Mouse (Mus musculus): Measurements from ENCODE around the gene Magi3. TPM values are rescaled to one million over a fixed set of nuclear protein-coding genes. Genes with fewer than 3 reads are reported as not detected.

Gene Magi3
- polyA plus RNA-seq, 1 experiment from 2014 or later: 4.4 TPM

GRCm38 (mm10) chr3:104236029-104236428 lies 15.9 kb upstream of the Magi3 start:
- Histone ChIP-seq H3K4me3 (no peak overlapping the region), H3K27me3 (ENCODE audit: low read depth, poor library complexity, severe bottlenecking) (no peaks in the 10 kb centered on the region), H3K27ac (no peak overlapping the region), H3K9me3 (replicated peaks) (no peaks in the 10 kb centered on the region), H3K36me3 (no peaks in the 10 kb centered on the region), H3K4me1 (peaks cover 6% of the 10 kb centered on the region; the same call in 1 of the 2 replicates)
- DNase-seq (ENCODE audit: low spot score): no peak
- 91% methylated on average over 2 of the region's 2 CpGs for WGBS

DNA sequence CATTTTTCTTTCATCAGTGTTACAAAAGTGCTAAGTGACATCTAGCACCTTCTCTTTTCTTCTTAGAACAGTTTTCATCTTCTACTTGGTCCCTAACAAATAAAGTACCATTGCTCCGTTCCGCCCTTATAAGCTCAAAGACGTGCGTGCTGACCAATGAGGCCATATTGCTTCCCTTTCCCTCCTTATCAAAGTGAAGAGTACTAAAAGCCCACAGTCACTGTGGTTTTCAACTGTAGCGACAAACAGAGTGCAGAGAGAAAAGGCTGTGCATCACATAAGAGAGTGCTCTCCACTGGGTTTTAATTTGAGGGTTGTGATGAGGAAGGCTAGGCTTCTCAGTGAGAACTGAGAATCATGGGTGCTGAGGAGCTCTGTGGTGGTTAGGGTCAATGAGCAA lies 14.9 kb upstream of the Magi3 start:
- 94% methylated on average over 5 of the region's 5 CpGs for WGBS

GRCm38 (mm10) chr3:104233366-104234312 lies 13.5 kb upstream of the Magi3 start:
- DNase-seq (ENCODE audit: low spot score): no peak
- 82% methylated on average over 7 of the region's 7 CpGs for WGBS
- peaks cover 6% of the 10 kb centered on the region; the same call in 1 of the 2 replicates for H3K4me1 ChIP-seq
- H3K27ac ChIP-seq: no peak overlapping the region
- no peaks in the 10 kb centered on the region for H3K27me3 ChIP-seq (ENCODE audit: low read depth, poor library complexity, severe bottlenecking)
- no peaks in the 10 kb centered on the region for H3K36me3 ChIP-seq
- H3K4me3 ChIP-seq: no peak overlapping the region
- H3K9me3 ChIP-seq (replicated peaks): no peaks in the 10 kb centered on the region

More for the DNA sequence above, 14.9 kb upstream of the Magi3 start:
- no peak overlapping the region for H3K4me3 ChIP-seq
- H3K27me3 ChIP-seq (ENCODE audit: low read depth, poor library complexity, severe bottlenecking): no peaks in the 10 kb centered on the region
- no peaks in the 10 kb centered on the region for H3K9me3 ChIP-seq (replicated peaks)
- H3K27ac ChIP-seq: no peak overlapping the region
- H3K4me1 ChIP-seq: peaks cover 6% of the 10 kb centered on the region; the same call in 1 of the 2 replicates
- DNase-seq (ENCODE audit: low spot score): no peak
- no peaks in the 10 kb centered on the region for H3K36me3 ChIP-seq

DNA sequence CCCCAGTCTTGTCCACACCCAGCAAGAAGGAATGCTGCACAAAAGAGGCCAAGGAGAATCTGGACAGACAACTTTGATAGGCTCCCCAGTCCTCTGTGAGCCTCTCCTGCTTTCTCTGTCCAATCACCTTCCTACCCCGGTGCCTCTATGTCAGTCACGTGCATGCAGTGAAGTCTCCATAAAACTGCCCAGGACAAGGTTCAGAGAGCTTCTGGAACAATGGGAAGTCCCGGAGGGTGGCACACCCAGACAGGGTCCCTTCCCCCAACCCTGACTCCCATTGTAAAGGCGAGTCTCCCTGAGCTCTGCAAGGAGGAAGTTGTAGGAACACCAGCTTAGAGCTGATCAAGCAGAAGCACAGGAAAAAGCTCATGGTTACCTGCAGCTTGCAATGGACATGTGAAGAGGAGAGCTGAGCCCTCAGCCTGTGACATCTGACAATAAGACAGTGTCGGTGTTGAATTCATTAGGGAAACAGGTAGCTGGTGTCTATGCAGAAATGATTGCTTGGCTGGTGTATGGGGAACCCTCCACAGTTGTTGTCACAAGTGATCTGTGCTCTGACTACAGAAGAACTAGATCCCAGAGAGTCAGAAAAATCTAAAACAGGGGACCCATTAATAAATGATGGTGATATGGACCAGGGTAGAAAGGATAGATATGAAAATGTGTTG lies 7.4 kb upstream of the Magi3 start:
- H3K27ac ChIP-seq: no peak overlapping the region; the same call in 1 of the 2 replicates

DNA sequence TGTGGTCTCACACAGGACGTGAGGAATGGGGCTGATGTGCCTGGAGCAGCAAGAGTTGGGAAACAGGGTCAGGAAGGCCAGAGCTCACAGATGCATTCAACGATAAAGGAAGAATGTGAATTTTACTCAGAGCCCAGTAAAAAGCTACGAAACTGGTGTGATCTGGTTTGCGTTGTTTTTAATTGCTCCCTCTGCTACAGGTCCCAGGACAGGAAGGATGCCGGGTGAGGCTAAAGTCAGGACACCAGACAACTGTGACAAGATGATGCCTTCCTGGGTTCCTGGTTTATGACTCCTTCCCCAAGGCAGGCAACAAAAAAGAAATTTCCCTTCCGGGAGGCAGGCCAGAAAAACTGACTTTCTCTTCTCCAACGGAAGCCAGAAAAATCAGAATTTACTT lies 6.6 kb upstream of the Magi3 start:
- H3K27me3 ChIP-seq (ENCODE audit: low read depth, poor library complexity, severe bottlenecking): no peaks in the 10 kb centered on the region

More for the DNA sequence above, 7.4 kb upstream of the Magi3 start:
- DNase-seq (ENCODE audit: low spot score): no peak
- 43% methylated on average over 5 of the region's 5 CpGs for WGBS
- peaks cover 14% of the 10 kb centered on the region for H3K4me1 ChIP-seq
- H3K4me3 ChIP-seq: no peak overlapping the region
- no peaks in the 10 kb centered on the region for H3K27me3 ChIP-seq (ENCODE audit: low read depth, poor library complexity, severe bottlenecking)
- H3K9me3 ChIP-seq (replicated peaks): no peaks in the 10 kb centered on the region
- no peaks in the 10 kb centered on the region for H3K36me3 ChIP-seq

GRCm38 (mm10) chr3:104221156-104221555 lies 982 bp upstream of the Magi3 start:
- no peaks in the 10 kb centered on the region for H3K27me3 ChIP-seq (ENCODE audit: low read depth, poor library complexity, severe bottlenecking)
- peak overlapping the region; percentile 86 for H3K4me3 ChIP-seq
- H3K4me1 ChIP-seq: peaks cover 23% of the 10 kb centered on the region
- WGBS: 10% methylated on average over 11 of the region's 11 CpGs
- H3K36me3 ChIP-seq: no peaks in the 10 kb centered on the region
- DNase-seq (ENCODE audit: low spot score): peak; percentile 31
- H3K27ac ChIP-seq: peak overlapping the region; percentile 92
- no peaks in the 10 kb centered on the region for H3K9me3 ChIP-seq (replicated peaks)

More for the DNA sequence above, 6.6 kb upstream of the Magi3 start:
- Histone ChIP-seq H3K9me3 (replicated peaks) (no peaks in the 10 kb centered on the region), H3K27ac (no peak overlapping the region), H3K4me1 (peaks cover 15% of the 10 kb centered on the region), H3K36me3 (no peaks in the 10 kb centered on the region), H3K4me3 (no peak overlapping the region)
- no peak for DNase-seq (ENCODE audit: low spot score)
- WGBS: 18% methylated on average over 7 of the region's 7 CpGs

GRCm38 (mm10) chr3:104219531-104220294 lies 461 bp downstream of the Magi3 start:
- under 1% methylated on average over 107 of the region's 107 CpGs for WGBS
- peak; percentile 63 for DNase-seq (ENCODE audit: low spot score)

DNA sequence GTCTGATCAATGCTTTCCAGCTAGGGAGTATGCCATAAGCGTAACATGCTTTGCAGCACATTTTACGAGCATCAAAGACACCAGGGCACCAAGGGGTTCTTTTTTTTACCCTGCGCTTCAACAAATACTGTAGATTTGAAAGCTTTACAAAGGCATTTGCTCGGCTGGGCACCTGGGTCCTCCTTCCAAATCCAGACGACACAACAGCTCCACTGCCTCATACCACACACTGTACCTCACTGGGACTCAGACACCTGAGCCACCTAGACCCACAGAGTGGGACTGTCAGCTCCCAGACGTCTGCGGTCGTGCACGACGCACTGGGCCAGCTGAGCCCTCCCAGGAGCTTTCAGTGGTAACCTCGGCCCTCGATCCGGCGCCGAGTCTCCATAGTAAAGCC lies 1.2 kb downstream of the Magi3 start:
- no peaks in the 10 kb centered on the region for H3K36me3 ChIP-seq
- H3K9me3 ChIP-seq (replicated peaks): no peaks in the 10 kb centered on the region
- H3K4me1 ChIP-seq: peaks cover 26% of the 10 kb centered on the region
- peak overlapping the region; percentile 92; the same call in 1 of the 2 replicates for H3K27ac ChIP-seq
- H3K27me3 ChIP-seq (ENCODE audit: low read depth, poor library complexity, severe bottlenecking): no peaks in the 10 kb centered on the region
- peak; percentile 52 for DNase-seq (ENCODE audit: low spot score)
- 1% methylated on average over 15 of the region's 15 CpGs for WGBS
- H3K4me3 ChIP-seq: peak overlapping the region; percentile 86

More at GRCm38 (mm10) chr3:104219531-104220294, 461 bp downstream of the Magi3 start:
- Histone ChIP-seq H3K36me3 (no peaks in the 10 kb centered on the region), H3K4me3 (peak overlapping the region; percentile 86), H3K4me1 (peaks cover 26% of the 10 kb centered on the region), H3K9me3 (replicated peaks) (no peaks in the 10 kb centered on the region), H3K27ac (peak overlapping the region; percentile 92), H3K27me3 (ENCODE audit: low read depth, poor library complexity, severe bottlenecking) (no peaks in the 10 kb centered on the region)

GRCm38 (mm10) chr3:104189823-104190222 lies 30.4 kb downstream of the Magi3 start:
- Histone ChIP-seq H3K27ac (no peak overlapping the region), H3K4me3 (no peak overlapping the region)
- WGBS: 89% methylated on average over 2 of the region's 2 CpGs

DNA sequence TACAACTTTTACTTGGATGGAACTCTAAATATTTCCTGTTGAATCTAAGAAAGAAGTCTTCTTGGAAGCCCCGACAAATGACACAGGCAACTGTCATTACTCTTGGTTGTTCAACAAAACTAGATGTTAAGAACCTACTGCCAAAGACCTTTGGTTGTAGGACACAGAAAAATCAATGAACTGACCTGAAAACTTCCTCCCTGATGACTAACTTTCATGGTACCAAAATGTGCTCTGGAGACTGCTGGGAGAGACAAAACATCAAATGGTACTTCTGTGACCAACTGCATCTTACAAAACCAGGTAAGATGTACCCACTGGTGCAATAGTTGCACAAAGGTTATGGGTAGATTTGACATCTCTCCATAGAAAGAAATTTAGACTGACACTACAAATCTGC lies 30.9 kb downstream of the Magi3 start:
- Histone ChIP-seq H3K27me3 (ENCODE audit: low read depth, poor library complexity, severe bottlenecking) (no peaks in the 10 kb centered on the region), H3K36me3 (no peaks in the 10 kb centered on the region), H3K27ac (no peak overlapping the region), H3K9me3 (replicated peaks) (no peaks in the 10 kb centered on the region), H3K4me1 (no peaks in the 10 kb centered on the region), H3K4me3 (no peak overlapping the region)
- WGBS: 96% methylated on average over 1 of the region's 1 CpGs
- no peak for DNase-seq (ENCODE audit: low spot score)

More at GRCm38 (mm10) chr3:104189823-104190222, 30.4 kb downstream of the Magi3 start:
- Histone ChIP-seq H3K9me3 (replicated peaks) (no peaks in the 10 kb centered on the region), H3K4me1 (no peaks in the 10 kb centered on the region), H3K36me3 (no peaks in the 10 kb centered on the region), H3K27me3 (ENCODE audit: low read depth, poor library complexity, severe bottlenecking) (no peaks in the 10 kb centered on the region)
- DNase-seq (ENCODE audit: low spot score): no peak

DNA sequence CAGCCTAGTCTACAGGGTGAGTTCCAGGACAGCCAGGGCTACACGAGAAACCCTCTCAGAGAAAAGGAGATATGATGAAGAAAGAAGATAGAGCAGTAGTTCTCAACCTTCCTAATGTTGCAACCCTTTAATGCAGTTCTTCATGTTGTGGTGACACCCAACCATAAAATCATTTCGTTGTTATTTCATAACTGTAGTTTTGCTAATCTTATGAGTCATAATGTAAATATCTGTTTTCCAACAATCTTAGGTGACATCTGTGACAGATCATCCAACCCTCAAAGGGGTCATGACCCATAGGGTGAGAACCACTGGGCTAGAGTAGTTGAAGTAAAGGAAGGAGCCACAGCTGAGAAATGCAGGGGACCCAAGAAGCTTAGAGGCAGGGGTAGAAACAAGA lies 35.9 kb downstream of the Magi3 start:
- WGBS: 86% methylated on average over 2 of the region's 2 CpGs
- no peaks in the 10 kb centered on the region for H3K9me3 ChIP-seq (replicated peaks)
- no peaks in the 10 kb centered on the region for H3K27me3 ChIP-seq (ENCODE audit: low read depth, poor library complexity, severe bottlenecking)
- no peak for DNase-seq (ENCODE audit: low spot score)
- H3K27ac ChIP-seq: no peak overlapping the region
- no peaks in the 10 kb centered on the region for H3K4me1 ChIP-seq
- no peak overlapping the region for H3K4me3 ChIP-seq
- H3K36me3 ChIP-seq: no peaks in the 10 kb centered on the region

GRCm38 (mm10) chr3:104183656-104184055 lies 36.5 kb downstream of the Magi3 start:
- Histone ChIP-seq H3K4me1 (no peaks in the 10 kb centered on the region), H3K4me3 (no peak overlapping the region), H3K9me3 (replicated peaks) (no peaks in the 10 kb centered on the region), H3K36me3 (peaks cover 2% of the 10 kb centered on the region), H3K27me3 (ENCODE audit: low read depth, poor library complexity, severe bottlenecking) (no peaks in the 10 kb centered on the region), H3K27ac (no peak overlapping the region)
- DNase-seq (ENCODE audit: low spot score): no peak
- WGBS: 81% methylated on average over 2 of the region's 2 CpGs
